Mouse (Mus musculus) liver, embryonic 14.5 days (tissue): ENCODE results near the gene Sigmar1. TPM values are rescaled to one million over a fixed set of nuclear protein-coding genes. Genes with fewer than 3 reads are reported as not detected.

Experiments
- ATAC-seq: fragments of 200-750 bp; cut with Nextera tagmentation; 2 replicates; pipeline ENCODE4 v1.8.0; 2017; ENCODE audit warnings: moderate number of reproducible peaks, mild to moderate bottlenecking, moderate library complexity; ENCODE audit not compliant: insufficient read depth
- DNase-seq, 3 experiments: peaks; one replicate each; pipeline ENCODE4 v3.0.0-alpha.2; 2012 to 2013; ENCODE audit warnings: low read depth in 3 of 3, low spot score in 3 of 3
- H3K27ac ChIP-seq: fragments of 300-500 bp; sonication (generic); 2 replicates; pipeline ENCODE4 v1.5.1; 2014; ENCODE audit warnings: moderate library complexity, mild to moderate bottlenecking, control low read depth, inconsistent platforms
- H3K27me3 ChIP-seq: fragments of 300-500 bp; sonication (generic); 2 replicates; pipeline ENCODE4 v1.6.1; 2014; ENCODE audit warnings: mild to moderate bottlenecking, low read length, moderate library complexity; ENCODE audit not compliant: control insufficient read depth, insufficient read depth
- H3K36me3 ChIP-seq: fragments of 300-500 bp; sonication (generic); replicated peaks from 2 replicates; pipeline ENCODE4 v1.6.1; 2014; ENCODE audit warnings: low read depth; ENCODE audit not compliant: control insufficient read depth, insufficient read depth
- H3K4me1 ChIP-seq, 2 experiments: fragments of 200-500 bp in 1 of 2; fragments of 300-500 bp in 1 of 2; sonication (generic) in 1 of 2; replicated peaks; 2 replicates each; pipeline ENCODE4 v1.6.1; 2012 to 2014; ENCODE audit warnings: antibody characterized with exemption in 1 of 2, inconsistent platforms in 1 of 2, low read length in 1 of 2; ENCODE audit not compliant: control insufficient read depth in 2 of 2, insufficient read depth in 2 of 2
- H3K4me2 ChIP-seq: fragments of 300-500 bp; sonication (generic); 2 replicates; pipeline ENCODE4 v1.6.1; 2014; ENCODE audit warnings: low read depth, mild to moderate bottlenecking, control low read depth, moderate library complexity
- H3K4me3 ChIP-seq, 2 experiments: fragments of 200-500 bp in 1 of 2; fragments of 300-500 bp in 1 of 2; sonication (generic) in 1 of 2; 2 replicates each; pipeline ENCODE4 v1.5.1; 2012 to 2014; ENCODE audit warnings: low read depth in 2 of 2, low read length in 2 of 2, mild to moderate bottlenecking in 2 of 2, control low read depth in 1 of 2, inconsistent platforms in 1 of 2, moderate library complexity in 1 of 2; ENCODE audit not compliant: insufficient read depth in 1 of 2
- H3K9ac ChIP-seq: fragments of 300-500 bp; sonication (generic); replicated peaks from 2 replicates; pipeline ENCODE4 v1.6.1; 2014; ENCODE audit warnings: mild to moderate bottlenecking, control low read depth, moderate library complexity
- H3K9me3 ChIP-seq: fragments of 300-500 bp; sonication (generic); 2 replicates; pipeline ENCODE4 v1.6.1; 2016; ENCODE audit warnings: low read length, mixed read lengths; ENCODE audit not compliant: control insufficient read depth
- CTCF ChIP-seq: IDR thresholded peaks from 2 replicates; pipeline ENCODE4 v1.5.1; 2016; ENCODE audit warnings: antibody characterized with exemption, low read depth, control low read depth
- EP300 ChIP-seq: IDR thresholded peaks from 2 replicates; pipeline ENCODE4 v1.6.1; 2016; ENCODE audit warnings: antibody characterized with exemption, low read depth
- WGBS: fragments of 180-500 bp; shearing (Covaris S2); extraction: QIAGEN DNeasy Blood & Tissue Kit; methylation state at CpG from one replicate; pipeline ENCODE4 v1.1.7; 2014; ENCODE audit not compliant: insufficient replicate concordance; 5-methylcytosine and 5-hydroxymethylcytosine counted together
- polyA plus RNA-seq, 2 experiments: library from polyadenylated mRNA; depleted of rRNA in 1 of 2; stranded (reverse) in 1 of 2; unstranded in 1 of 2; fragments of >200 nt; fragmentation: Nextera tagmentation in 1 of 2; extraction: Ambion mirVana in 1 of 2; gene quantifications; 2 replicates each; pipeline versions ENCODE4 v1.2.1 to v1.2.3; 2012 to 2014

Gene Sigmar1
- polyA plus RNA-seq, 2 experiments = 24.4 to 36.0 TPM

DNA sequence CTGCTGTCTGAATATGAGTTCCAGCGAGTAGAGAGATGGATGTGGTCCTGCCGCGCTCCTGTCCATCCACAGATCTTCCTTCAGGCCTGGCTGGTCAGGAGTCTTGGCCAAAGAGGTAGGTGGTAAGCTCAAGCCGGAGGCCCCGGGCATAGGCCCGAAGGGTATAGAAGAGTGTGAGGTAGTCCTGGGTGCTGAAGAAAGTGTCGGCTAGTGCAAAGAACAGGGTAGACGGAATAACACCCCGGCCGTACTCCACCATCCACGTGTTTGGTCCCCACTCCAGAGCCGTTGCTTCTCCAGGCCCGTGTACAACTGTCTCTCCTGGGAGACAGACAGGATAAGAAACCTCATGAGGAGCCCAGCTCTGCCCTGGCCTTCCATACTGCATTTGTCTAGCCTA lies 16.7 kb downstream of the Sigmar1 start:
- Histone ChIP-seq H3K9ac (no peak overlapping the region), H3K27ac (no peak overlapping the region), H3K27me3 (no peaks in the 10 kb centered on the region), H3K4me3 (no peak overlapping the region), H3K36me3 (no peaks in the 10 kb centered on the region; the same call in 1 of the 2 replicates), H3K4me1 (peaks cover 0 to 15% of the 10 kb centered on the region in 2 experiments; a peak in 3 of 4 replicates), H3K4me2 (no peak overlapping the region), H3K9me3 (no peaks in the 10 kb centered on the region)
- no peak for TF ChIP-seq EP300
- no peak for TF ChIP-seq CTCF
- ATAC-seq = no peak
- DNase-seq = no peak
- WGBS = 84% methylated on average over 13 of the region's 13 CpGs

GRCm38 (mm10) chr4:41738256-41738603 lies 17.7 kb downstream of the Sigmar1 start:
- TF ChIP-seq CTCF (no peak), EP300 (no peak)
- WGBS = 55% methylated on average over 1 of the region's 1 CpGs
- Histone ChIP-seq H3K27me3 (peaks cover 3% of the 10 kb centered on the region), H3K4me3 (no peak overlapping the region), H3K9ac (no peak overlapping the region), H3K27ac (no peak overlapping the region), H3K9me3 (no peaks in the 10 kb centered on the region), H3K4me2 (no peak overlapping the region), H3K36me3 (no peaks in the 10 kb centered on the region; the same call in 1 of the 2 replicates), H3K4me1 (peaks cover 0 to 15% of the 10 kb centered on the region in 2 experiments; a peak in 3 of 4 replicates)
- DNase-seq (no peak), ATAC-seq (no peak)

DNA sequence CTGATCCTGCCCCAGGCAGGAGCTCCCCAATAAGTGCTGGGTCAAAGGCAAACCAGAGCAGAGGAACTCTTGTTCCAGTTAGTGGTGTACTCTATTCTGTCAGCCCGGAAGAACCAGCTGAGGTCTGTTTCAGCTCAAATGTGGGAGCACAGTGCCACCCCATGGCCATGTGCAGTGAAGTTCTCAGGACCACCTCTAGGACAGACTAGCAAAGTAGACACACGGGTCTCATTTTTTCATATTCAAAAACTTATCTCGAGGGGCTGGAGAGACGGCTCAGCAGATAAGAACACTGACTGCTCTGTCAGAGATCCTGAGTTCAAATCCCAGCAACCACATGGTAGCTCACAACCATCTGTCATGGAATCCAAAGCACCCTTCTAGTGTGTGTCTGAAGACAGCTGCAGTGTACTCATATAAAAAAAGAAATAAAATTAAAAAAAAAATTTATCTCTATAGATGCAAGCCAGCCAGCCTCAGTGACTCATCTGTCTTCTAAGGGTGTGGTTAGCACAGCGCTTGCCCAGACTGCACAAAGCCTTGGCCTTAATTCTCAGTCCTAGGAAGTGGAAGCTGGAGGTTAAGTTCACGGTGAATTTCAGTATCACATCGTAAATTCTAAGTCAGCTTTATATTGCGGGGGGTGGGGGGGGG lies 18.2 kb downstream of the Sigmar1 start:
- Histone ChIP-seq H3K36me3 (no peaks in the 10 kb centered on the region; the same call in 1 of the 2 replicates), H3K27ac (no peak overlapping the region), H3K27me3 (peaks cover 7% of the 10 kb centered on the region), H3K4me3 (no peak overlapping the region), H3K4me2 (no peak overlapping the region), H3K9ac (no peak overlapping the region), H3K9me3 (no peaks in the 10 kb centered on the region), H3K4me1 (peaks cover 0 to 15% of the 10 kb centered on the region in 2 experiments; a peak in 3 of 4 replicates)
- DNase-seq = no peak
- TF ChIP-seq CTCF (peak; percentile 79), EP300 (no peak)
- no peak for ATAC-seq
- WGBS = 23% methylated on average over 8 of the region's 8 CpGs

- no peak within 1 kb of the TSS for H3K4me3 ChIP-seq
- peak within 1 kb of the TSS; percentile 25; the same call in 1 of the 2 replicates for H3K4me2 ChIP-seq
- WGBS = 2% methylated on average over 50 of the region's 50 CpGs
- no peak within 1 kb of the TSS for H3K27ac ChIP-seq
- DNase-seq (no peak), ATAC-seq (no peak)
- peaks cover 61% of the 10 kb centered on the region for H3K27me3 ChIP-seq
- no peak for TF ChIP-seq CTCF
- no peak for TF ChIP-seq EP300
- H3K4me1 ChIP-seq = no peaks in the 10 kb centered on the region
- no peaks in the 10 kb centered on the region for H3K36me3 ChIP-seq
- H3K9ac ChIP-seq = no peak within 1 kb of the TSS
- no peaks in the 10 kb centered on the region for H3K9me3 ChIP-seq
Measured at GRCm38 (mm10) chr4:41731052-41731765, 24.7 kb downstream of the Sigmar1 start, which contains the start of gene Arid3c. Gene Arid3c, minus strand, starts transcription at chr4:41731142.
